In genomic region chr5:52132840-52133239, GRCm38 (mm10) we compare ENCODE assay signal across 11 mouse cellular contexts. TPM values are rescaled to one million over a fixed set of nuclear protein-coding genes. Genes with fewer than 3 reads are reported as not detected.
DNase-seq lines count a peak whose midpoint lies in the region; ATAC-seq and TF ChIP-seq lines count a peak whose summit lies in the region.
"Had no signal": no experiment of that assay in that cellular context is flagged by ENCODE, and none has a peak within 500 bp of the region (broad histone marks: within the 10 kb centered on the region; RNA-seq: fewer than 3 reads in every experiment).

No protein-coding gene starts in this region.

- no peak for TF ChIP-seq EP300 in liver, postnatal 0 days (IDR thresholded peaks at IDR 0.05; ENCODE audit: low read depth)
- TF ChIP-seq EP300 in heart, adult 2 months (IDR thresholded peaks at IDR 0.05; ENCODE audit: insufficient read depth, low read depth, low read length) = no peak

- H3K27me3 ChIP-seq in liver, postnatal 0 days (ENCODE audit: insufficient read depth, low read length) = no peaks in the 10 kb centered on the region
- no peaks in the 10 kb centered on the region for H3K27me3 ChIP-seq in liver, embryonic 11.5 days (replicated peaks; ENCODE audit: control insufficient read depth, insufficient read depth, low read length)
- H3K27me3 ChIP-seq in heart, adult 2 months (ENCODE audit: control insufficient read depth, insufficient read depth, low read length) = no peaks in the 10 kb centered on the region
- H3K27me3 ChIP-seq: embryonic facial prominence, embryonic 12.5 days; heart, embryonic 12.5 days had no signal

- H3K4me1 ChIP-seq in liver, postnatal 0 days (ENCODE audit: insufficient read depth) = no peaks in the 10 kb centered on the region
- H3K4me1 ChIP-seq in liver, embryonic 11.5 days (replicated peaks; ENCODE audit: control insufficient read depth, insufficient read depth, low read length) = no peaks in the 10 kb centered on the region
- no peaks in the 10 kb centered on the region for H3K4me1 ChIP-seq in heart, adult 2 months (ENCODE audit: control insufficient read depth, insufficient read depth, low read length)
- H3K4me1 ChIP-seq: heart, embryonic 12.5 days; hindbrain, embryonic 10.5 days had no signal

- no peak overlapping the region for H3K4me3 ChIP-seq in liver, postnatal 0 days (ENCODE audit: low read depth, low read length)
- no peak overlapping the region for H3K4me3 ChIP-seq in liver, embryonic 11.5 days (ENCODE audit: low read depth, low read length)
- H3K4me3 ChIP-seq in heart, adult 2 months = no peak overlapping the region
- H3K4me3 ChIP-seq: embryonic facial prominence, embryonic 12.5 days; heart, embryonic 12.5 days; hindbrain, embryonic 10.5 days had no signal

- no peak overlapping the region for H3K27ac ChIP-seq in liver, postnatal 0 days (ENCODE audit: low read depth)
- no peak overlapping the region for H3K27ac ChIP-seq in liver, embryonic 11.5 days (ENCODE audit: low read depth, low read length)
- H3K27ac ChIP-seq in heart, adult 2 months = no peak overlapping the region
- H3K27ac ChIP-seq: embryonic facial prominence, embryonic 12.5 days; hindbrain, embryonic 10.5 days; hindbrain, embryonic 14.5 days had no signal

- no peak for TF ChIP-seq POLR2A in heart, adult 2 months (IDR thresholded peaks at IDR 0.05; ENCODE audit: insufficient read depth, low read depth, low read length)

- no peak for TF ChIP-seq CTCF in liver, postnatal 0 days (IDR thresholded peaks at IDR 0.05; ENCODE audit: low read depth)
- TF ChIP-seq CTCF in heart, adult 2 months (IDR thresholded peaks at IDR 0.05) = no peak

- no peak overlapping the region for H3K4me2 ChIP-seq in liver, postnatal 0 days (ENCODE audit: low read depth, low read length)
- H3K4me2 ChIP-seq in liver, embryonic 11.5 days = no peak overlapping the region
- H3K4me2 ChIP-seq: embryonic facial prominence, embryonic 12.5 days; heart, embryonic 12.5 days; hindbrain, embryonic 14.5 days had no signal

- H3K9me3 ChIP-seq in liver, postnatal 0 days (ENCODE audit: low read length) = no peaks in the 10 kb centered on the region
- no peaks in the 10 kb centered on the region for H3K9me3 ChIP-seq in liver, embryonic 11.5 days (ENCODE audit: control insufficient read depth, low read length)
- H3K9me3 ChIP-seq: embryonic facial prominence, embryonic 12.5 days; heart, embryonic 12.5 days; hindbrain, embryonic 10.5 days had no signal

- no peak overlapping the region for H3K9ac ChIP-seq in liver, postnatal 0 days (replicated peaks)
- no peak overlapping the region for H3K9ac ChIP-seq in liver, embryonic 11.5 days (ENCODE audit: low read depth, low read length)
- H3K9ac ChIP-seq in heart, adult 2 months (ENCODE audit: low read depth, low read length) = no peak overlapping the region
- H3K9ac ChIP-seq: embryonic facial prominence, embryonic 12.5 days; heart, embryonic 12.5 days; hindbrain, embryonic 14.5 days had no signal

- DNase-seq in liver, postnatal 0 days = peak; percentile 6
- no peak for DNase-seq in liver, embryonic 11.5 days (ENCODE audit: low spot score)
- DNase-seq in heart, adult 2 months = no peak
- no peak for DNase-seq in spleen, postnatal 14 days (ENCODE audit: low spot score in 2 of 2)
- DNase-seq: adrenal gland, adult 8-10 months had no signal

- no peaks in the 10 kb centered on the region for H3K79me2 ChIP-seq in heart, adult 2 months (replicated peaks; ENCODE audit: control insufficient read depth, insufficient read depth, low read length)

- WGBS in liver, postnatal 0 days (ENCODE audit: insufficient replicate concordance) = 67% methylated on average over 7 of the region's 7 CpGs
- WGBS in liver, embryonic 11.5 days = 74% methylated on average over 7 of the region's 7 CpGs
- WGBS in heart, adult 2 months = 89% methylated on average over 7 of the region's 7 CpGs

- 0 out of 2 replicates have a peak, but pooled peaks cover under 1% of the 10 kb centered on the region for H3K36me3 ChIP-seq in liver, postnatal 0 days (replicated peaks; ENCODE audit: insufficient read depth, low read length)
- H3K36me3 ChIP-seq in liver, embryonic 11.5 days (ENCODE audit: control insufficient read depth, insufficient read depth, low read length) = no peaks in the 10 kb centered on the region; the same call in 1 of the 2 replicates
- H3K36me3 ChIP-seq in heart, adult 2 months (ENCODE audit: control insufficient read depth, insufficient read depth, low read length) = no peaks in the 10 kb centered on the region
- H3K36me3 ChIP-seq: embryonic facial prominence, embryonic 12.5 days had no signal

- intact Hi-C loops in heart, adult 2 months (cut with DNase I) = loop anchor here (5.0 kb wide), 2 partner anchors 109 to 389 kb away; no protein-coding TSS in a partner anchor

- ATAC-seq in liver, postnatal 0 days = no peak
- no peak for ATAC-seq in liver, embryonic 11.5 days (replicated peaks; ENCODE audit: low FRiP score)
- peak; percentile 88 for ATAC-seq in megakaryocyte, adult 5-6 weeks (ENCODE audit: poor library complexity, severe bottlenecking)
- peak; percentile 32; the same call in 1 of the 2 replicates for ATAC-seq in neutrophil, adult 5-6 weeks (ENCODE audit: extremely low read depth, insufficient number of reproducible peaks, low FRiP score, poor library complexity, severe bottlenecking)

RNA-seq across cellular contexts. Expression of gene Dhx15, which starts 57.5 kb away (rescaled TPM):
- 36.0 and 39.3 TPM in 2 replicates for polyA plus RNA-seq in liver, postnatal 0 days (2015; fragmentation: Nextera tagmentation; extraction: Ambion mirVana)
- 76.8 and 80.0 TPM in 2 replicates for polyA plus RNA-seq in liver, embryonic 11.5 days (2014; fragmentation: Nextera tagmentation; extraction: Ambion mirVana)
- total RNA-seq in megakaryocyte, adult 5-6 weeks (2015) = 191 and 207 TPM in 2 replicates
- 222 and 230 TPM in 2 replicates for total RNA-seq in megakaryocyte, adult 5-6 weeks (2017)
- 292 and 303 TPM in 2 replicates for total RNA-seq in neutrophil, adult 5-6 weeks (2017)
- 10 to 100 TPM; 54.1 to 54.8 TPM for total RNA-seq in heart, adult 2 months (2021)
- polyA plus RNA-seq in heart, adult 2 months (2012; rRNA removed) = 24.0 and 51.3 TPM in 2 replicates

Comparison
In these comparisons a context has a peak if more than half of its experiments do, and no peak if none do; other contexts are left out.
1. ATAC-seq: peak in megakaryocyte, adult 5-6 weeks (single experiment) and neutrophil, adult 5-6 weeks (single experiment); none in liver, postnatal 0 days (single experiment) and liver, embryonic 11.5 days (single experiment).